In genomic region chr10:127353909-127354895, GRCm38 (mm10) we compare ENCODE assay signal across 9 mouse cellular contexts. TPM values are rescaled to one million over a fixed set of nuclear protein-coding genes. Genes with fewer than 3 reads are reported as not detected.
DNase-seq lines count a peak whose midpoint lies in the region; ATAC-seq and TF ChIP-seq lines count a peak whose summit lies in the region.
"Had no signal": no experiment of that assay in that cellular context is flagged by ENCODE, and none has a peak within 500 bp of the region (broad histone marks: within the 10 kb centered on the region; RNA-seq: fewer than 3 reads in every experiment).

TSS of gene Inhbe (minus strand) at chr10:127354411.

- H3K27me3 ChIP-seq in liver, embryonic 14.5 days (ENCODE audit: control insufficient read depth, insufficient read depth, low read length) = no peaks in the 10 kb centered on the region; the same call in 1 of the 2 replicates
- H3K27me3 ChIP-seq in liver, embryonic 11.5 days (replicated peaks; ENCODE audit: control insufficient read depth, insufficient read depth, low read length) = no peaks in the 10 kb centered on the region
- peaks cover 35% of the 10 kb centered on the region for H3K27me3 ChIP-seq in heart, embryonic 13.5 days (replicated peaks)
- H3K27me3 ChIP-seq in intestine, embryonic 15.5 days (replicated peaks) = no peaks in the 10 kb centered on the region; the same call in 1 of the 2 replicates
- H3K27me3 ChIP-seq: limb, embryonic 12.5 days had no signal

- no peaks in the 10 kb centered on the region for H3K9me3 ChIP-seq in liver, embryonic 14.5 days (ENCODE audit: control insufficient read depth, low read length)
- no peaks in the 10 kb centered on the region for H3K9me3 ChIP-seq in liver, embryonic 11.5 days (ENCODE audit: control insufficient read depth, low read length)
- H3K9me3 ChIP-seq in heart, embryonic 13.5 days = no peaks in the 10 kb centered on the region
- no peaks in the 10 kb centered on the region for H3K9me3 ChIP-seq in intestine, embryonic 15.5 days
- H3K9me3 ChIP-seq: limb, embryonic 12.5 days had no signal

- peak; percentile 64 for DNase-seq in adrenal gland, postnatal 10 days
- DNase-seq in adrenal gland, postnatal 4 days (ENCODE audit: low spot score in 2 of 2) = no peak
- no peak for DNase-seq in liver, embryonic 14.5 days (ENCODE audit: low read depth in 3 of 3, low spot score in 3 of 3)
- DNase-seq in liver, embryonic 11.5 days (ENCODE audit: low spot score) = no peak
- no peak for DNase-seq in thymus, postnatal 36 days

- H3K36me3 ChIP-seq in liver, embryonic 14.5 days (replicated peaks; ENCODE audit: control insufficient read depth, insufficient read depth, low read depth) = no peaks in the 10 kb centered on the region
- no peaks in the 10 kb centered on the region for H3K36me3 ChIP-seq in liver, embryonic 11.5 days (ENCODE audit: control insufficient read depth, insufficient read depth, low read length)
- H3K36me3 ChIP-seq in heart, embryonic 13.5 days = no peaks in the 10 kb centered on the region
- H3K36me3 ChIP-seq in intestine, embryonic 15.5 days = no peaks in the 10 kb centered on the region
- H3K36me3 ChIP-seq: limb, embryonic 12.5 days had no signal

- no peak within 1 kb of the TSS for H3K27ac ChIP-seq in liver, embryonic 14.5 days
- H3K27ac ChIP-seq in liver, embryonic 11.5 days (ENCODE audit: low read depth, low read length) = no peak within 1 kb of the TSS; the same call in 1 of the 2 replicates
- H3K27ac ChIP-seq in heart, embryonic 13.5 days (replicated peaks) = 0 out of 2 replicates have a peak within 1 kb of the TSS, but pooled peaks have one; percentile 50
- peak within 1 kb of the TSS; percentile 98 for H3K27ac ChIP-seq in olfactory bulb, adult 2 months (ENCODE audit: insufficient read depth, low read depth, low read length)
- H3K27ac ChIP-seq in intestine, embryonic 15.5 days = no peak within 1 kb of the TSS
- H3K27ac ChIP-seq: limb, embryonic 12.5 days had no signal

- H3K4me3 ChIP-seq in liver, embryonic 14.5 days (ENCODE audit: insufficient read depth in 1 of 2, low read depth in 2 of 2, low read length in 2 of 2) = no peak within 1 kb of the TSS
- H3K4me3 ChIP-seq in liver, embryonic 11.5 days (ENCODE audit: low read depth, low read length) = no peak within 1 kb of the TSS
- H3K4me3 ChIP-seq in heart, embryonic 13.5 days = no peak within 1 kb of the TSS
- H3K4me3 ChIP-seq in olfactory bulb, adult 2 months (ENCODE audit: insufficient read depth, low read depth, low read length) = no peak within 1 kb of the TSS
- no peak within 1 kb of the TSS for H3K4me3 ChIP-seq in intestine, embryonic 15.5 days (replicated peaks)
- H3K4me3 ChIP-seq: limb, embryonic 12.5 days had no signal

- peak; percentile 58 for TF ChIP-seq CTCF in liver, embryonic 14.5 days (IDR thresholded peaks at IDR 0.05; ENCODE audit: low read depth)
- TF ChIP-seq CTCF in olfactory bulb, adult 2 months (IDR thresholded peaks at IDR 0.05; ENCODE audit: insufficient read depth, low read depth, low read length) = no peak

- no peak within 1 kb of the TSS for H3K4me2 ChIP-seq in liver, embryonic 14.5 days (ENCODE audit: low read depth)
- no peak within 1 kb of the TSS for H3K4me2 ChIP-seq in liver, embryonic 11.5 days
- H3K4me2 ChIP-seq in heart, embryonic 13.5 days = no peak within 1 kb of the TSS
- H3K4me2 ChIP-seq in intestine, embryonic 15.5 days (replicated peaks) = no peak within 1 kb of the TSS
- H3K4me2 ChIP-seq: limb, embryonic 12.5 days had no signal

- no peak for ATAC-seq in liver, embryonic 14.5 days (ENCODE audit: insufficient read depth)
- no peak for ATAC-seq in liver, embryonic 11.5 days (replicated peaks; ENCODE audit: low FRiP score)
- ATAC-seq in heart, embryonic 13.5 days (ENCODE audit: extremely low read depth, insufficient number of reproducible peaks, low FRiP score, low TSS enrichment) = no peak
- no peak for ATAC-seq in intestine, embryonic 15.5 days

- H3K4me1 ChIP-seq in liver, embryonic 14.5 days (replicated peaks; ENCODE audit: control insufficient read depth in 2 of 2, insufficient read depth in 2 of 2, low read length in 1 of 2) = no peaks in the 10 kb centered on the region; a peak in 1 of 4 replicates
- H3K4me1 ChIP-seq in liver, embryonic 11.5 days (replicated peaks; ENCODE audit: control insufficient read depth, insufficient read depth, low read length) = peaks cover 2% of the 10 kb centered on the region; the same call in 1 of the 2 replicates
- peaks cover 11% of the 10 kb centered on the region; the same call in 1 of the 2 replicates for H3K4me1 ChIP-seq in heart, embryonic 13.5 days
- H3K4me1 ChIP-seq in olfactory bulb, adult 2 months (ENCODE audit: control insufficient read depth, insufficient read depth, low read length) = peaks cover 49% of the 10 kb centered on the region
- peaks cover 3% of the 10 kb centered on the region; the same call in 1 of the 2 replicates for H3K4me1 ChIP-seq in intestine, embryonic 15.5 days (replicated peaks)

- WGBS in liver, embryonic 14.5 days (ENCODE audit: insufficient replicate concordance) = 51% methylated on average over 18 of the region's 18 CpGs
- WGBS in liver, embryonic 11.5 days = 75% methylated on average over 18 of the region's 18 CpGs
- 63% methylated on average over 18 of the region's 18 CpGs for WGBS in heart, embryonic 13.5 days
- 48% methylated on average over 18 of the region's 18 CpGs for WGBS in olfactory bulb, adult 2 months
- 84% methylated on average over 18 of the region's 18 CpGs for WGBS in intestine, embryonic 15.5 days

- TF ChIP-seq POLR2A in olfactory bulb, adult 2 months (IDR thresholded peaks at IDR 0.05; ENCODE audit: insufficient read depth, low read depth, low read length) = no peak

- TF ChIP-seq EP300 in liver, embryonic 14.5 days (IDR thresholded peaks at IDR 0.05; ENCODE audit: low read depth) = no peak

- H3K9ac ChIP-seq in liver, embryonic 14.5 days (replicated peaks) = no peak within 1 kb of the TSS
- no peak within 1 kb of the TSS for H3K9ac ChIP-seq in liver, embryonic 11.5 days (ENCODE audit: low read depth, low read length)
- H3K9ac ChIP-seq in heart, embryonic 13.5 days = no peak within 1 kb of the TSS
- H3K9ac ChIP-seq in intestine, embryonic 15.5 days = no peak within 1 kb of the TSS
- H3K9ac ChIP-seq: limb, embryonic 12.5 days had no signal

RNA-seq across cellular contexts. Expression of gene Inhbe, which starts in this region (rescaled TPM):
- 1 to 10 TPM; 1.2 to 6.6 TPM for total RNA-seq in adrenal gland, postnatal 10 days (2021)
- total RNA-seq in adrenal gland, postnatal 4 days (2021) = 1 to 10 TPM in 1 of 2 experiments, under 1 TPM in 1; 0.06 to 2.5 TPM
- 0.59 and 0.61 TPM in 2 replicates for polyA plus RNA-seq in liver, embryonic 14.5 days (2012; rRNA removed)
- 0.28 and 0.38 TPM in 2 replicates for polyA plus RNA-seq in liver, embryonic 14.5 days (2014; fragmentation: Nextera tagmentation; extraction: Ambion mirVana)
- polyA plus RNA-seq in liver, embryonic 11.5 days (2014; fragmentation: Nextera tagmentation; extraction: Ambion mirVana) = 0.04 and 0.09 TPM in 2 replicates
- polyA plus RNA-seq in heart, embryonic 13.5 days (2015; fragmentation: Nextera tagmentation; extraction: Ambion mirVana) = 0.06 TPM in 1 of 2 replicates, not detected in the other
- not detected in 2 replicates for polyA plus RNA-seq in olfactory bulb, adult 2 months (2012; ENCODE audit: insufficient read depth, insufficient read length, low replicate concordance, missing spikeins)
- polyA plus RNA-seq in intestine, embryonic 15.5 days (2015; fragmentation: Nextera tagmentation; extraction: Ambion mirVana) = 0.03 TPM in 1 of 2 replicates, not detected in the other

Comparison
In these comparisons a context has a peak if more than half of its experiments do, and no peak if none do; other contexts are left out.
1. H3K27ac ChIP-seq: peak in heart, embryonic 13.5 days (single experiment) and olfactory bulb, adult 2 months (single experiment); none in liver, embryonic 14.5 days (single experiment), liver, embryonic 11.5 days (single experiment) and intestine, embryonic 15.5 days (single experiment).